8 mouse cellular contexts compared by ENCODE assay signal in the genomic region with DNA sequence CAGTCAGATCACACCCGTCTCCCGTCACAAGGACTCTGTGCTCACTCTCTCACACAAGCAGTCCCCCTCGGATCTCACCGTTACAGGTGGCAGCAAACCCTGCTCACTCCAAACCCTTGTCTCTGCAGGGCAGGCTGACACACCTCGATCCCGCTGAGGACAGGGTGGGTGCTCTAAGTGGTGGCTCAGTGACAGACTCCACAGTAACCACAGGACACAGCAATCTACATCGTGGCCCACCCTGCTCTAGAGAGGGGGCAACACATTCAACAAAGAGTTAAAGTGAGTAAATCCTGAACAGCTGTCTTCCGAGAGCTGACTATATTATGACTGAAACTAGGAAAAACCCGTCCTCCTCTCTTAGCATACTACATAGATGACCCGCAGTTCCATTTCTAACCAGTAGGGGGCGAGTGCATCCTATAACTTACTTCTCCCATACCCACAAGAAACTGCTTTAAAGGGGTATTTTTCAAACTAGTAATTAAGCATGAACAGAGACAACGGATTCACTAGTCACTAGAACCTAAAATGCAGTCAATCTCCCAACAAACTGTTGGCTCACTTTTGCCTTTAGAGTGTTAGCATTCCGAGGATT. TPM values are rescaled to one million over a fixed set of nuclear protein-coding genes. Genes with fewer than 3 reads are reported as not detected.
DNase-seq lines count a peak whose midpoint lies in the region; ATAC-seq and TF ChIP-seq lines count a peak whose summit lies in the region.

No protein-coding gene starts in this region.

- H3K36me3 ChIP-seq in heart, adult 2 months (ENCODE audit: control insufficient read depth, insufficient read depth, low read length) = no peaks in the 10 kb centered on the region
- peaks cover 26% of the 10 kb centered on the region for H3K36me3 ChIP-seq in heart, embryonic 12.5 days
- H3K36me3 ChIP-seq in intestine, embryonic 16.5 days (ENCODE audit: control insufficient read depth, insufficient read depth, low read length) = peaks cover 4% of the 10 kb centered on the region; the same call in 1 of the 2 replicates
- H3K36me3 ChIP-seq in midbrain, embryonic 13.5 days = peaks cover 44% of the 10 kb centered on the region

- H3K27me3 ChIP-seq in heart, adult 2 months (ENCODE audit: control insufficient read depth, insufficient read depth, low read length) = no peaks in the 10 kb centered on the region
- H3K27me3 ChIP-seq in heart, embryonic 12.5 days (replicated peaks) = no peaks in the 10 kb centered on the region
- H3K27me3 ChIP-seq in intestine, embryonic 16.5 days (replicated peaks; ENCODE audit: control insufficient read depth, insufficient read depth, low read length) = no peaks in the 10 kb centered on the region
- no peaks in the 10 kb centered on the region for H3K27me3 ChIP-seq in midbrain, embryonic 13.5 days

- H3K9ac ChIP-seq in heart, adult 2 months (ENCODE audit: low read depth, low read length) = no peak overlapping the region
- H3K9ac ChIP-seq in heart, embryonic 12.5 days = no peak overlapping the region
- H3K9ac ChIP-seq in intestine, embryonic 16.5 days (ENCODE audit: low read depth, low read length) = no peak overlapping the region
- H3K9ac ChIP-seq in midbrain, embryonic 13.5 days (replicated peaks) = no peak overlapping the region

- H3K4me3 ChIP-seq in heart, adult 2 months = no peak overlapping the region
- H3K4me3 ChIP-seq in heart, embryonic 12.5 days = no peak overlapping the region
- no peak overlapping the region for H3K4me3 ChIP-seq in intestine, embryonic 16.5 days (ENCODE audit: low read length)
- H3K4me3 ChIP-seq in midbrain, embryonic 13.5 days (replicated peaks) = no peak overlapping the region

- no peaks in the 10 kb centered on the region for H3K79me2 ChIP-seq in heart, adult 2 months (replicated peaks; ENCODE audit: control insufficient read depth, insufficient read depth, low read length)

- H3K4me1 ChIP-seq in heart, adult 2 months (ENCODE audit: control insufficient read depth, insufficient read depth, low read length) = no peaks in the 10 kb centered on the region
- H3K4me1 ChIP-seq in heart, embryonic 12.5 days (replicated peaks) = peaks cover 9% of the 10 kb centered on the region
- H3K4me1 ChIP-seq in intestine, embryonic 16.5 days (ENCODE audit: control insufficient read depth, insufficient read depth, low read length) = no peaks in the 10 kb centered on the region
- H3K4me1 ChIP-seq in midbrain, embryonic 13.5 days (replicated peaks) = 0 out of 2 replicates have a peak, but pooled peaks cover 4% of the 10 kb centered on the region

- WGBS in heart, adult 2 months = 46% methylated on average over 13 of the region's 13 CpGs
- WGBS in heart, embryonic 12.5 days = 44% methylated on average over 13 of the region's 13 CpGs
- 43% methylated on average over 13 of the region's 13 CpGs for WGBS in intestine, embryonic 16.5 days
- 44% methylated on average over 13 of the region's 13 CpGs for WGBS in midbrain, embryonic 13.5 days

- intact Hi-C loops in heart, adult 2 months (cut with DNase I) = loop anchor here (1.0 to 5.0 kb wide), 4 partner anchors 45 to 300 kb away; a partner anchor contains a TSS
- intact Hi-C loops in left cerebral cortex, postnatal 4 days (cut with DNase I) = loop anchor here (5.0 kb wide), 1 partner anchor 480 kb away; no protein-coding TSS in a partner anchor

- H3K4me2 ChIP-seq in heart, embryonic 12.5 days = no peak overlapping the region
- no peak overlapping the region for H3K4me2 ChIP-seq in intestine, embryonic 16.5 days (ENCODE audit: low read depth, low read length)
- no peak overlapping the region for H3K4me2 ChIP-seq in midbrain, embryonic 13.5 days (replicated peaks)

- no peak for ATAC-seq in heart, embryonic 12.5 days (ENCODE audit: insufficient number of reproducible peaks, low FRiP score)
- ATAC-seq in intestine, embryonic 16.5 days = peak; percentile 42
- peak; percentile 76 for ATAC-seq in midbrain, embryonic 13.5 days

- TF ChIP-seq POLR2A in heart, adult 2 months (IDR thresholded peaks at IDR 0.05; ENCODE audit: insufficient read depth, low read depth, low read length) = no peak

- TF ChIP-seq EP300 in heart, adult 2 months (IDR thresholded peaks at IDR 0.05; ENCODE audit: insufficient read depth, low read depth, low read length) = no peak

- H3K9me3 ChIP-seq in heart, embryonic 12.5 days (replicated peaks) = no peaks in the 10 kb centered on the region
- H3K9me3 ChIP-seq in intestine, embryonic 16.5 days (ENCODE audit: control insufficient read depth, low read length) = no peaks in the 10 kb centered on the region
- no peaks in the 10 kb centered on the region for H3K9me3 ChIP-seq in midbrain, embryonic 13.5 days

- no peak overlapping the region for H3K27ac ChIP-seq in heart, adult 2 months
- H3K27ac ChIP-seq in heart, embryonic 12.5 days (ENCODE audit: poor library complexity, severe bottlenecking) = no peak overlapping the region
- no peak overlapping the region for H3K27ac ChIP-seq in intestine, embryonic 16.5 days (ENCODE audit: low read length)
- H3K27ac ChIP-seq in midbrain, embryonic 13.5 days = no peak overlapping the region

- TF ChIP-seq CTCF in heart, adult 2 months (IDR thresholded peaks at IDR 0.05) = peak; percentile 92

- DNase-seq in heart, adult 2 months = peak; percentile 52 to 66
- peak; percentile 76 for DNase-seq in cerebellum, adult 8-10 months
- DNase-seq in frontal cortex, adult 2 months (ENCODE audit: extremely low spot score in 1 of 2, low spot score in 1 of 2) = peak; percentile 78 to 94
- peak; percentile 78 for DNase-seq in left cerebral cortex, postnatal 4 days
- DNase-seq in spleen, postnatal 14 days (ENCODE audit: low spot score in 2 of 2) = peak; percentile 16 to 65

RNA-seq across cellular contexts. Expression of a gene that starts 46.7 kb away (rescaled TPM):
- 100 to 1,000 TPM; 180 to 214 TPM for total RNA-seq in heart, adult 2 months (2021)
- polyA plus RNA-seq in heart, adult 2 months (2012; rRNA removed) = 167 and 286 TPM in 2 replicates
- 30.5 and 34.7 TPM in 2 replicates for polyA plus RNA-seq in heart, embryonic 12.5 days (2016; fragmentation: Nextera tagmentation; extraction: Ambion mirVana)
- polyA plus RNA-seq in frontal cortex, adult 2 months (2012; rRNA removed) = 31.0 and 31.5 TPM in 2 replicates
- polyA plus RNA-seq in intestine, embryonic 16.5 days (2015; fragmentation: Nextera tagmentation; extraction: Ambion mirVana) = 37.9 and 39.7 TPM in 2 replicates
- 10 to 100 TPM; 33.3 to 37.4 TPM for total RNA-seq in left cerebral cortex, postnatal 4 days (2021)
- 44.6 and 45.4 TPM in 2 replicates for polyA plus RNA-seq in midbrain, embryonic 13.5 days (2015; fragmentation: Nextera tagmentation; extraction: Ambion mirVana)
